Mouse (Mus musculus) midbrain, embryonic 15.5 days (tissue): Measurements from ENCODE around the gene Usp30. TPM values are rescaled to one million over a fixed set of nuclear protein-coding genes. Genes with fewer than 3 reads are reported as not detected.

Experiments
- polyA plus RNA-seq: library from polyadenylated mRNA; unstranded; fragments of >200 nt; fragmentation: Nextera tagmentation; extraction: Ambion mirVana; gene quantifications from 2 replicates; pipeline ENCODE4 v1.2.1, GENCODE M21; 2015

Gene Usp30
- polyA plus RNA-seq, 1 experiment from 2014 or later: 20.7 TPM

Other genes starting within 250 kb of the Usp30 start
- 2.4 and 2.8 TPM in 2 replicates for gene Selplg, start 232.8 kb upstream of the Usp30 start, polyA plus RNA-seq
- 198 and 206 TPM in 2 replicates for gene Coro1c, start 156.7 kb upstream of the Usp30 start, polyA plus RNA-seq
- gene Ssh1, start 71.6 kb upstream of the Usp30 start, polyA plus RNA-seq: 11.7 and 15.1 TPM in 2 replicates
- gene Dao, start 61.8 kb upstream of the Usp30 start, polyA plus RNA-seq: not detected in 2 replicates
- 104 and 115 TPM in 2 replicates for gene Svop, start 26.1 kb downstream of the Usp30 start, polyA plus RNA-seq
- gene Alkbh2, start 62.8 kb downstream of the Usp30 start, polyA plus RNA-seq: 5.3 and 6.9 TPM in 2 replicates
- gene Ung, start 64.9 kb downstream of the Usp30 start, polyA plus RNA-seq: 8.5 and 9.7 TPM in 2 replicates
- gene Acacb, start 81.1 kb downstream of the Usp30 start, polyA plus RNA-seq: 5.0 and 5.8 TPM in 2 replicates
- 0.88 and 0.89 TPM in 2 replicates for gene Foxn4, start 208.3 kb downstream of the Usp30 start, polyA plus RNA-seq
- 0.69 and 1.1 TPM in 2 replicates for gene Myo1h, start 223.7 kb downstream of the Usp30 start, polyA plus RNA-seq